Comparison of ENCODE assay signal across 8 mouse cellular contexts in genomic region chr9:88437342-88438236, GRCm38 (mm10). TPM values are rescaled to one million over a fixed set of nuclear protein-coding genes. Genes with fewer than 3 reads are reported as not detected.
DNase-seq lines count a peak whose midpoint lies in the region; ATAC-seq lines count a peak whose summit lies in the region.
"Had no signal": no experiment of that assay in that cellular context is flagged by ENCODE, and none has a peak within 500 bp of the region (broad histone marks: within the 10 kb centered on the region; RNA-seq: fewer than 3 reads in every experiment).

No protein-coding gene starts in this region.

- peak overlapping the region; percentile 80 for H3K4me3 ChIP-seq in embryonic facial prominence, embryonic 10.5 days
- peak overlapping the region; percentile 77 for H3K4me3 ChIP-seq in limb, embryonic 10.5 days
- H3K4me3 ChIP-seq in stomach, embryonic 15.5 days (replicated peaks), result peak overlapping the region; percentile 73

- peak overlapping the region; percentile 75 for H3K4me2 ChIP-seq in stomach, embryonic 15.5 days

- peak overlapping the region; percentile 85; the same call in 1 of the 2 replicates for H3K27ac ChIP-seq in embryonic facial prominence, embryonic 10.5 days (replicated peaks)
- H3K27ac ChIP-seq in limb, embryonic 10.5 days, result no peak overlapping the region
- H3K27ac ChIP-seq in stomach, embryonic 15.5 days, result peak overlapping the region; percentile 94; the same call in 1 of the 2 replicates

- peaks cover 17% of the 10 kb centered on the region for H3K4me1 ChIP-seq in embryonic facial prominence, embryonic 10.5 days
- H3K4me1 ChIP-seq in limb, embryonic 10.5 days, result peaks cover 15% of the 10 kb centered on the region; the same call in 1 of the 2 replicates
- no peaks in the 10 kb centered on the region; the same call in 1 of the 2 replicates for H3K4me1 ChIP-seq in stomach, embryonic 15.5 days

- H3K9ac ChIP-seq in stomach, embryonic 15.5 days, result peak overlapping the region; percentile 70; the same call in 1 of the 2 replicates

- H3K36me3 ChIP-seq in embryonic facial prominence, embryonic 10.5 days (replicated peaks), result no peaks in the 10 kb centered on the region
- 0 out of 2 replicates have a peak, but pooled peaks cover 2% of the 10 kb centered on the region for H3K36me3 ChIP-seq in limb, embryonic 10.5 days
- no peaks in the 10 kb centered on the region for H3K36me3 ChIP-seq in stomach, embryonic 15.5 days

- DNase-seq in retina, postnatal 1 day, result peak; percentile 15
- DNase-seq in retina, embryonic 14.5 days (ENCODE audit: low spot score), result no peak
- no peak for DNase-seq in embryonic facial prominence, embryonic 10.5 days (ENCODE audit: low spot score)
- DNase-seq in limb, embryonic 10.5 days (ENCODE audit: low spot score), result no peak
- no peak for DNase-seq in layer of hippocampus, adult 9-10 months (ENCODE audit: low spot score)

- ATAC-seq in stomach, embryonic 15.5 days (ENCODE audit: insufficient read depth, low FRiP score, low read depth), result no peak
- no peak for ATAC-seq in cerebellum, adult (ENCODE audit: insufficient number of reproducible peaks, low FRiP score, low TSS enrichment)

- no peaks in the 10 kb centered on the region for H3K9me3 ChIP-seq in embryonic facial prominence, embryonic 10.5 days
- no peaks in the 10 kb centered on the region for H3K9me3 ChIP-seq in limb, embryonic 10.5 days (replicated peaks)
- no peaks in the 10 kb centered on the region for H3K9me3 ChIP-seq in stomach, embryonic 15.5 days

- WGBS in embryonic facial prominence, embryonic 10.5 days, result 56% methylated on average over 10 of the region's 10 CpGs
- WGBS in limb, embryonic 10.5 days, result 60% methylated on average over 10 of the region's 10 CpGs
- WGBS in stomach, embryonic 15.5 days, result 45% methylated on average over 10 of the region's 10 CpGs

- no peaks in the 10 kb centered on the region for H3K27me3 ChIP-seq in embryonic facial prominence, embryonic 10.5 days (replicated peaks; ENCODE audit: low read depth, poor library complexity, severe bottlenecking)
- no peaks in the 10 kb centered on the region for H3K27me3 ChIP-seq in limb, embryonic 10.5 days (ENCODE audit: low read depth, poor library complexity, severe bottlenecking)
- no peaks in the 10 kb centered on the region for H3K27me3 ChIP-seq in stomach, embryonic 15.5 days (replicated peaks)

RNA-seq across cellular contexts. Expression of gene Snx14, which starts 1.2 kb away (rescaled TPM):
- polyA plus RNA-seq in embryonic facial prominence, embryonic 10.5 days (2016; fragmentation: Nextera tagmentation; extraction: Ambion mirVana), result 17.9 and 18.4 TPM in 2 replicates
- 17.6 and 18.9 TPM in 2 replicates for polyA plus RNA-seq in limb, embryonic 10.5 days (2016; fragmentation: Nextera tagmentation; extraction: Ambion mirVana)
- 29.4 and 34.2 TPM in 2 replicates for polyA plus RNA-seq in stomach, embryonic 15.5 days (2015; fragmentation: Nextera tagmentation; extraction: Ambion mirVana)

RNA-seq across cellular contexts. Expression of gene Gm20537, which starts 18.8 kb away (rescaled TPM):
- 1.2 and 1.7 TPM in 2 replicates for polyA plus RNA-seq in embryonic facial prominence, embryonic 10.5 days (2016; fragmentation: Nextera tagmentation; extraction: Ambion mirVana)
- polyA plus RNA-seq in limb, embryonic 10.5 days (2016; fragmentation: Nextera tagmentation; extraction: Ambion mirVana), result 0.79 TPM in 1 of 2 replicates, not detected in the other
- 0.37 and 0.65 TPM in 2 replicates for polyA plus RNA-seq in stomach, embryonic 15.5 days (2015; fragmentation: Nextera tagmentation; extraction: Ambion mirVana)
- polyA plus RNA-seq: large intestine, adult 2 months had no signal

RNA-seq across cellular contexts. Expression of gene Syncrip, which starts 44.8 kb away (rescaled TPM):
- polyA plus RNA-seq in embryonic facial prominence, embryonic 10.5 days (2016; fragmentation: Nextera tagmentation; extraction: Ambion mirVana), result 133 TPM in 2 replicates
- polyA plus RNA-seq in limb, embryonic 10.5 days (2016; fragmentation: Nextera tagmentation; extraction: Ambion mirVana), result 125 and 132 TPM in 2 replicates
- polyA plus RNA-seq in stomach, embryonic 15.5 days (2015; fragmentation: Nextera tagmentation; extraction: Ambion mirVana), result 88.7 and 93.1 TPM in 2 replicates
